Mouse (Mus musculus): Measurements from ENCODE around the gene Olfr713. TPM values are rescaled to one million over a fixed set of nuclear protein-coding genes. Genes with fewer than 3 reads are reported as not detected.

Olfr713 gene
- polyA plus RNA-seq, 1 experiment, result not detected

DNA sequence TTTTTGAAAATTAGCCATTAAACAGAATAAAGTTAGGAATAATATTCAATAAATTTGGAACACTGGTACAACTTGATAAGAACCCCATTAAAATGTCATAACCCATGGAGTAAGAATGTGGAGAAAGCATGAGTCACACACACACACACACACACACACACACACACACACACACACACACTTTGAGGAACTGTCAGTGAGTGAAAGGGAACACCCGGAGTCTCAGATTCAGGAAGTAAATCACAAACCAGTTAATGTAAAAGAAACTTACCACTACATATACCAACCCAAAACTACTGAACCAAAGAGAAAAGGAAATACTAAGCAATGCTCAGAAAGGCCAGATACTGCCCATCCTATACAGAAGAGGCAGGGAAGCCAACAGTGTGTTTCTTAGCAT is 13.4 kb downstream of the Olfr713 start:
- TF ChIP-seq POLR2A (IDR thresholded peaks at IDR 0.05; ENCODE audit: low read depth, low read length) (no peak), CTCF (IDR thresholded peaks at IDR 0.05; ENCODE audit: extremely low read depth, insufficient read length, insufficient replicate concordance, low read depth, low read length) (no peak)
- H3K36me3 ChIP-seq (ENCODE audit: control insufficient read depth, insufficient read depth, low read length), result no peaks in the 10 kb centered on the region
- WGBS, result 11% methylated on average over 1 of the region's 1 CpGs
- peaks cover 5% of the 10 kb centered on the region; the same call in 1 of the 2 replicates for H3K4me1 ChIP-seq (ENCODE audit: control insufficient read depth, insufficient read depth, insufficient read length, low read length)
- H3K27ac ChIP-seq (ENCODE audit: insufficient read depth, low read depth, low read length), result no peak overlapping the region
- no peak overlapping the region for H3K4me3 ChIP-seq (ENCODE audit: low read depth, low read length)
- H3K27me3 ChIP-seq (ENCODE audit: control insufficient read depth, insufficient read depth, low read length), result no peaks in the 10 kb centered on the region

DNA sequence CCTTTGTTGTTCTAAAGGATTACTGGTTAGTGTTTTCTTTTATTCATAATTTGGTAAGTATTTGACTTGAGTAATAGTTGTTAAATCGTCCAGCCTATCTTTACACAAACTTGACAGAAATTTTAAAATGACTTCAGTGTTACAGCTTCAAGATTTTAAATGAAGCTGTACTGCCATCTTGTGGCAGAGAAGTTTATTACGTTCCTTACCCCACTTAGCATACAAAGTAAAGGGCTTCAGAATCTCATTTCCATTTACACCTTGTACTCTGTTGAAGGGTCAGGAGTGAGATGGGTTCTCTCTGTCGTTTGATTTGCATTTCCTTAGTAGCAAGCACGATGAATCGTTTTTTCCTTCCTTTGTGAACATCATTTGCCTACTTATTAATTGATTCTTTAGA is 14.9 kb downstream of the Olfr713 start:
- WGBS, result under 1% methylated on average over 5 of the region's 5 CpGs
- Histone ChIP-seq H3K4me3 (ENCODE audit: low read depth, low read length) (no peak overlapping the region), H3K27ac (ENCODE audit: insufficient read depth, low read depth, low read length) (no peak overlapping the region), H3K27me3 (ENCODE audit: control insufficient read depth, insufficient read depth, low read length) (no peaks in the 10 kb centered on the region), H3K36me3 (ENCODE audit: control insufficient read depth, insufficient read depth, low read length) (no peaks in the 10 kb centered on the region), H3K4me1 (ENCODE audit: control insufficient read depth, insufficient read depth, insufficient read length, low read length) (peaks cover 5% of the 10 kb centered on the region; the same call in 1 of the 2 replicates)
- TF ChIP-seq CTCF (IDR thresholded peaks at IDR 0.05; ENCODE audit: extremely low read depth, insufficient read length, insufficient replicate concordance, low read depth, low read length), result no peak
- no peak for TF ChIP-seq POLR2A (IDR thresholded peaks at IDR 0.05; ENCODE audit: low read depth, low read length)

DNA sequence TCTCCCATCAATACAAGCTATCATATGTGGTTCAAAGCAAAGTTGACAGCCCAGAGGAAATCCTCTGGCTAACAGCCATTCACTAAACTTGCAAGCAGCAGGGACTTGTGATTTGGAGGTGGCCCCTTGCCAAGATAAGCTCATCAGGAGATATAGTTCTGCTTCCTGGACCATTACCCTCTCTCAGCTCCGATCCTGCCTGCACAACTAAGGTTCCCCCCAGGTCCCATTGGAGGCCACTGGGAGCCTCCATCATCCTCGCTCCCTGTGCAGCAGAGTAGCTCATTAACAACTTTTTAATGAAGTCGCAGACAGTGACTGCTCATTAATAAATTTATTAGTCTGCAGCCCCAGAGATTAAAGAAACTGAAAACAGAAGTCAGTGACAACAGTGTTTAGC is 16.6 kb downstream of the Olfr713 start:
- TF ChIP-seq POLR2A (IDR thresholded peaks at IDR 0.05; ENCODE audit: low read depth, low read length), result no peak
- Histone ChIP-seq H3K4me1 (ENCODE audit: control insufficient read depth, insufficient read depth, insufficient read length, low read length) (peaks cover 3% of the 10 kb centered on the region; the same call in 1 of the 2 replicates), H3K36me3 (ENCODE audit: control insufficient read depth, insufficient read depth, low read length) (no peaks in the 10 kb centered on the region), H3K27ac (ENCODE audit: insufficient read depth, low read depth, low read length) (no peak overlapping the region), H3K4me3 (ENCODE audit: low read depth, low read length) (no peak overlapping the region), H3K27me3 (ENCODE audit: control insufficient read depth, insufficient read depth, low read length) (no peaks in the 10 kb centered on the region)
- WGBS, result 27% methylated on average over 3 of the region's 3 CpGs

DNA sequence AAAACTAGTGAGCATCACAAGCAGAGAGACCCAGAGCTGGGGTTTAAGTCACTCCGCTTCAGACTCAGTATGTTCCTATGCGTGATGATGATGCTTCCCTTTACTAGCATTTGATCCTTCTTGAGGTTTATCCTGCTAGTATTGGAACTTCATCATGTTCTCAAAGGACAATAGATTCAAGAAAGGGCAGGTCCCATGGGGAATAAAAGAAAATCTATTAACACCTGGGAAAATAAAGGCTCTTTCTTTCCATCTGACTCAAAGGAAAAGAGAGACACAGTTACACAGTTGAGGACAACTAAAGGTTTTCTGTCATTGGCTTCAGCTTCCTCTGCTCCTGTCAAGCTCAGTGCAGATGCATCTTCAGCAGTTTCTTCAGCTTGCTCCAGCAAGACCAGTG is 39.7 kb downstream of the Olfr713 start, which contains the start of gene Olfr714:
TSS of gene Olfr714 (plus strand) at position 301 of the 400 bp plus-strand sequence.
- H3K27ac ChIP-seq (ENCODE audit: insufficient read depth, low read depth, low read length), result no peak within 1 kb of the TSS
- no peak within 1 kb of the TSS for H3K4me3 ChIP-seq (ENCODE audit: low read depth, low read length)
- WGBS, result 93% methylated on average over 2 of the region's 2 CpGs
- H3K27me3 ChIP-seq (ENCODE audit: control insufficient read depth, insufficient read depth, low read length), result no peaks in the 10 kb centered on the region
- no peaks in the 10 kb centered on the region for H3K36me3 ChIP-seq (ENCODE audit: control insufficient read depth, insufficient read depth, low read length)
- TF ChIP-seq CTCF (IDR thresholded peaks at IDR 0.05; ENCODE audit: extremely low read depth, insufficient read length, insufficient replicate concordance, low read depth, low read length) (no peak), POLR2A (IDR thresholded peaks at IDR 0.05; ENCODE audit: low read depth, low read length) (no peak)
- no peaks in the 10 kb centered on the region for H3K4me1 ChIP-seq (ENCODE audit: control insufficient read depth, insufficient read depth, insufficient read length, low read length)

Other genes with a start within 250 kb of the Olfr713 start
- gene Olfr699, start 238.0 kb upstream of the Olfr713 start, polyA plus RNA-seq (2012; rRNA removed), result not detected in 2 replicates
- gene Olfr700, start 222.3 kb upstream of the Olfr713 start, polyA plus RNA-seq (2012; rRNA removed), result not detected in 2 replicates
- gene Olfr701, start 217.0 kb upstream of the Olfr713 start, polyA plus RNA-seq (2012; rRNA removed), result not detected in 2 replicates
- not detected in 2 replicates for gene Olfr702, start 197.3 kb upstream of the Olfr713 start, polyA plus RNA-seq (2012; rRNA removed)
- gene Olfr703, start 187.8 kb upstream of the Olfr713 start, polyA plus RNA-seq (2012; rRNA removed), result not detected in 2 replicates
- gene Olfr704, start 168.0 kb upstream of the Olfr713 start, polyA plus RNA-seq (2012; rRNA removed), result not detected in 2 replicates
- not detected in 2 replicates for gene Olfr705, start 154.3 kb upstream of the Olfr713 start, polyA plus RNA-seq (2012; rRNA removed)
- gene Olfr706, start 143.0 kb upstream of the Olfr713 start, polyA plus RNA-seq (2012; rRNA removed), result not detected in 2 replicates
- not detected in 2 replicates for gene Olfr707, start 129.9 kb upstream of the Olfr713 start, polyA plus RNA-seq (2012; rRNA removed)
- not detected in 2 replicates for gene Olfr1532-ps1, start 123.2 kb upstream of the Olfr713 start, polyA plus RNA-seq (2012; rRNA removed)
- not detected in 2 replicates for gene Olfr709-ps1, start 99.0 kb upstream of the Olfr713 start, polyA plus RNA-seq (2012; rRNA removed)
- gene Olfr710, start 82.9 kb upstream of the Olfr713 start, polyA plus RNA-seq (2012; rRNA removed), result not detected in 2 replicates
- gene Olfr6, start 67.2 kb upstream of the Olfr713 start, polyA plus RNA-seq (2012; rRNA removed), result not detected in 2 replicates
- gene Olfr711, start 55.7 kb upstream of the Olfr713 start, polyA plus RNA-seq (2012; rRNA removed), result not detected in 2 replicates
- gene Olfr2, start 25.1 kb upstream of the Olfr713 start, polyA plus RNA-seq (2012; rRNA removed), result not detected in 2 replicates
- gene Olfr714, start 39.8 kb downstream of the Olfr713 start, polyA plus RNA-seq (2012; rRNA removed), result not detected in 2 replicates
- not detected in 2 replicates for gene Olfr17, start 62.0 kb downstream of the Olfr713 start, polyA plus RNA-seq (2012; rRNA removed)
- gene Olfr715b, start 79.2 kb downstream of the Olfr713 start, polyA plus RNA-seq (2012; rRNA removed), result not detected in 2 replicates
- not detected in 2 replicates for gene Olfr715, start 99.9 kb downstream of the Olfr713 start, polyA plus RNA-seq (2012; rRNA removed)
- gene Olfr716, start 107.2 kb downstream of the Olfr713 start, polyA plus RNA-seq (2012; rRNA removed), result not detected in 2 replicates
- gene Nlrp14, start 135.8 kb downstream of the Olfr713 start, polyA plus RNA-seq (2012; rRNA removed), result not detected in 2 replicates
- not detected in 2 replicates for gene Rbmxl2, start 178.3 kb downstream of the Olfr713 start, polyA plus RNA-seq (2012; rRNA removed)

All from small intestine, adult 2 months (tissue).